Comparison of ENCODE assay signal across 16 mouse cellular contexts in the genomic region with DNA sequence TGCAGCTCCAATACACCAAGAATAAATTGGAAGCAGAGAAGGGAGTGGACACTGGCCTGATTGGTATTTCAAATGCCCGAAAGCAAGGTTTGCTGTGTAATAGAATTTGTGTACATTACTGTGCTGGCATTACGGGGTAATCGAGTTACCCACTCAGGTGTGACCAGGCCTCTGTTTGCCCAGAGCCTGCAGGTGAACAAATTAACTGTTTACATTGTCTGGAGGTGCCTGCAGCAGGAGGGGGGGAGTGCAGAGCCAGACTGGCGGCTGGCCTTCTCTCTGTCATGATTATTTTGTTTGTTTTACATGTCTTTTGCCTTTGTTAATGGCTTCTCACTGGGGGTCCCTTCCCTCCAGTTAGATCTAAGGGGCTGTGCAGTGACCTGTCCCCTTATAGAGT. TPM values are rescaled to one million over a fixed set of nuclear protein-coding genes. Genes with fewer than 3 reads are reported as not detected.
DNase-seq lines count a peak whose midpoint lies in the region; ATAC-seq and TF ChIP-seq lines count a peak whose summit lies in the region.
"Had no signal": no experiment of that assay in that cellular context is flagged by ENCODE, and none has a peak within 500 bp of the region (broad histone marks: within the 10 kb centered on the region; RNA-seq: fewer than 3 reads in every experiment).

No protein-coding gene starts in this region.

- H3K27me3 ChIP-seq in forebrain, embryonic 10.5 days (ENCODE audit: poor library complexity, severe bottlenecking), result peaks cover 59% of the 10 kb centered on the region
- H3K27me3 ChIP-seq in forebrain, embryonic 11.5 days (ENCODE audit: control insufficient read depth, insufficient read depth, low read length), result peaks cover 14% of the 10 kb centered on the region
- H3K27me3 ChIP-seq in midbrain, embryonic 11.5 days (ENCODE audit: control insufficient read depth, insufficient read depth, low read length), result 0 out of 2 replicates have a peak, but pooled peaks cover 4% of the 10 kb centered on the region
- H3K27me3 ChIP-seq in midbrain, embryonic 14.5 days (ENCODE audit: control insufficient read depth, insufficient read depth, low read length), result no peaks in the 10 kb centered on the region
- H3K27me3 ChIP-seq in stomach, postnatal 0 days (ENCODE audit: control insufficient read depth, insufficient read depth, low read length), result no peaks in the 10 kb centered on the region
- peaks cover 12% of the 10 kb centered on the region for H3K27me3 ChIP-seq in forebrain, embryonic 16.5 days (replicated peaks; ENCODE audit: control insufficient read depth, insufficient read depth, low read length)

- no peaks in the 10 kb centered on the region for H3K9me3 ChIP-seq in forebrain, embryonic 10.5 days
- H3K9me3 ChIP-seq in forebrain, embryonic 11.5 days (ENCODE audit: control insufficient read depth, low read length), result no peaks in the 10 kb centered on the region
- no peaks in the 10 kb centered on the region for H3K9me3 ChIP-seq in midbrain, embryonic 11.5 days (ENCODE audit: control insufficient read depth, low read length)
- H3K9me3 ChIP-seq in midbrain, embryonic 14.5 days (ENCODE audit: control insufficient read depth, low read length), result no peaks in the 10 kb centered on the region
- no peaks in the 10 kb centered on the region for H3K9me3 ChIP-seq in stomach, postnatal 0 days (ENCODE audit: control insufficient read depth, low read length)
- H3K9me3 ChIP-seq in forebrain, embryonic 16.5 days (ENCODE audit: control insufficient read depth, low read length), result no peaks in the 10 kb centered on the region
- H3K9me3 ChIP-seq: forebrain, embryonic 13.5 days had no signal

- peak overlapping the region; percentile 25; the same call in 1 of the 2 replicates for H3K27ac ChIP-seq in forebrain, embryonic 10.5 days
- H3K27ac ChIP-seq in forebrain, embryonic 11.5 days (ENCODE audit: low read depth, low read length), result no peak overlapping the region
- H3K27ac ChIP-seq in midbrain, embryonic 11.5 days (ENCODE audit: low read depth, low read length), result peak overlapping the region; percentile 5; the same call in 1 of the 2 replicates
- no peak overlapping the region for H3K27ac ChIP-seq in midbrain, embryonic 14.5 days (replicated peaks; ENCODE audit: low read depth, low read length)
- H3K27ac ChIP-seq in stomach, postnatal 0 days (replicated peaks), result no peak overlapping the region
- H3K27ac ChIP-seq in forebrain, embryonic 16.5 days (ENCODE audit: low read length), result no peak overlapping the region
- H3K27ac ChIP-seq: forebrain, embryonic 13.5 days; macrophage had no signal

- WGBS in forebrain, embryonic 10.5 days, result 44% methylated on average over 4 of the region's 4 CpGs
- WGBS in forebrain, embryonic 11.5 days, result 32% methylated on average over 4 of the region's 4 CpGs
- WGBS in midbrain, embryonic 11.5 days, result 30% methylated on average over 4 of the region's 4 CpGs
- 29% methylated on average over 4 of the region's 4 CpGs for WGBS in midbrain, embryonic 14.5 days
- WGBS in stomach, postnatal 0 days, result 41% methylated on average over 4 of the region's 4 CpGs
- 42% methylated on average over 4 of the region's 4 CpGs for WGBS in forebrain, embryonic 16.5 days

- no peak overlapping the region for H3K4me3 ChIP-seq in forebrain, embryonic 10.5 days
- no peak overlapping the region for H3K4me3 ChIP-seq in forebrain, embryonic 11.5 days (ENCODE audit: low read depth, low read length)
- no peak overlapping the region for H3K4me3 ChIP-seq in midbrain, embryonic 11.5 days (ENCODE audit: low read depth, low read length)
- no peak overlapping the region for H3K4me3 ChIP-seq in midbrain, embryonic 14.5 days (replicated peaks; ENCODE audit: low read depth, low read length)
- no peak overlapping the region for H3K4me3 ChIP-seq in stomach, postnatal 0 days (ENCODE audit: low read depth, low read length)
- H3K4me3 ChIP-seq in forebrain, embryonic 16.5 days (replicated peaks; ENCODE audit: low read length), result no peak overlapping the region
- H3K4me3 ChIP-seq: forebrain, embryonic 13.5 days had no signal

- ATAC-seq in forebrain, embryonic 11.5 days (replicated peaks; ENCODE audit: low FRiP score), result no peak
- ATAC-seq in midbrain, embryonic 11.5 days (ENCODE audit: low FRiP score), result no peak
- ATAC-seq in midbrain, embryonic 14.5 days (ENCODE audit: low FRiP score, low TSS enrichment), result no peak
- peak; percentile 61; the same call in 1 of the 2 replicates for ATAC-seq in stomach, postnatal 0 days (ENCODE audit: low FRiP score, low TSS enrichment)
- no peak for ATAC-seq in forebrain, embryonic 16.5 days
- ATAC-seq: forebrain, embryonic 13.5 days had no signal

- no peak for TF ChIP-seq CTCF in stomach, postnatal 0 days (IDR thresholded peaks at IDR 0.05; ENCODE audit: low read depth)

- DNase-seq in forebrain, embryonic 10.5 days (ENCODE audit: extremely low spot score, low spot score), result no peak
- no peak for DNase-seq in forebrain, embryonic 11.5 days (ENCODE audit: low spot score)
- no peak for DNase-seq in midbrain, embryonic 11.5 days (ENCODE audit: low spot score, missing footprints)
- DNase-seq in midbrain, embryonic 14.5 days, result no peak
- DNase-seq in kidney, postnatal 14 days, result peak; percentile 32
- DNase-seq in stomach, postnatal 0 days (ENCODE audit: low spot score), result peak; percentile 44
- DNase-seq in frontal cortex, postnatal 10 days (ENCODE audit: low spot score in 2 of 2), result no peak
- DNase-seq: cerebellum, adult 18-20 months; heart, postnatal 4 days; layer of hippocampus, adult 9-11 months; liver; right cerebral cortex, postnatal 4 days; thymus, postnatal 25 days had no signal

- TF ChIP-seq EP300 in stomach, postnatal 0 days (optimal IDR thresholded peaks at IDR 0.05), result no peak

- no peak overlapping the region for H3K9ac ChIP-seq in forebrain, embryonic 11.5 days (ENCODE audit: low read length)
- no peak overlapping the region for H3K9ac ChIP-seq in midbrain, embryonic 11.5 days (ENCODE audit: low read length)
- H3K9ac ChIP-seq in midbrain, embryonic 14.5 days (replicated peaks; ENCODE audit: low read length), result no peak overlapping the region
- no peak overlapping the region for H3K9ac ChIP-seq in stomach, postnatal 0 days (ENCODE audit: low read length)
- H3K9ac ChIP-seq in forebrain, embryonic 16.5 days (replicated peaks; ENCODE audit: low read depth, low read length), result no peak overlapping the region
- H3K9ac ChIP-seq: forebrain, embryonic 13.5 days had no signal

- H3K36me3 ChIP-seq in forebrain, embryonic 10.5 days (replicated peaks), result no peaks in the 10 kb centered on the region
- no peaks in the 10 kb centered on the region for H3K36me3 ChIP-seq in forebrain, embryonic 11.5 days (ENCODE audit: control insufficient read depth, insufficient read depth, low read length)
- H3K36me3 ChIP-seq in midbrain, embryonic 11.5 days (ENCODE audit: control insufficient read depth, insufficient read depth, low read length), result no peaks in the 10 kb centered on the region
- no peaks in the 10 kb centered on the region for H3K36me3 ChIP-seq in midbrain, embryonic 14.5 days (ENCODE audit: control insufficient read depth, insufficient read depth, low read length)
- H3K36me3 ChIP-seq in stomach, postnatal 0 days (ENCODE audit: control insufficient read depth, insufficient read depth, low read length), result no peaks in the 10 kb centered on the region
- H3K36me3 ChIP-seq in forebrain, embryonic 16.5 days (ENCODE audit: control insufficient read depth, insufficient read depth), result no peaks in the 10 kb centered on the region

- H3K4me2 ChIP-seq in forebrain, embryonic 11.5 days (ENCODE audit: low read depth, low read length, severe bottlenecking), result no peak overlapping the region
- H3K4me2 ChIP-seq in midbrain, embryonic 11.5 days, result no peak overlapping the region
- no peak overlapping the region for H3K4me2 ChIP-seq in midbrain, embryonic 14.5 days (ENCODE audit: low read length)
- no peak overlapping the region for H3K4me2 ChIP-seq in stomach, postnatal 0 days (replicated peaks; ENCODE audit: low read depth)
- H3K4me2 ChIP-seq in forebrain, embryonic 16.5 days (ENCODE audit: low read length), result no peak overlapping the region
- H3K4me2 ChIP-seq: forebrain, embryonic 13.5 days had no signal

- peaks cover 63% of the 10 kb centered on the region for H3K4me1 ChIP-seq in forebrain, embryonic 10.5 days
- peaks cover 5% of the 10 kb centered on the region for H3K4me1 ChIP-seq in forebrain, embryonic 11.5 days (replicated peaks; ENCODE audit: control insufficient read depth, insufficient read depth, low read length)
- H3K4me1 ChIP-seq in midbrain, embryonic 11.5 days (ENCODE audit: control insufficient read depth, insufficient read depth, low read length), result peaks cover 31% of the 10 kb centered on the region
- peaks cover 27% of the 10 kb centered on the region for H3K4me1 ChIP-seq in midbrain, embryonic 14.5 days (ENCODE audit: control insufficient read depth, insufficient read depth, low read length)
- H3K4me1 ChIP-seq in stomach, postnatal 0 days (replicated peaks; ENCODE audit: control insufficient read depth, insufficient read depth), result no peaks in the 10 kb centered on the region
- peaks cover 32% of the 10 kb centered on the region for H3K4me1 ChIP-seq in forebrain, embryonic 16.5 days (replicated peaks; ENCODE audit: control insufficient read depth, insufficient read depth, low read length)

RNA-seq across cellular contexts. Expression of a gene that starts 44.7 kb away (rescaled TPM):
- 25.7 and 27.5 TPM in 2 replicates for polyA plus RNA-seq in forebrain, embryonic 10.5 days (2016; fragmentation: Nextera tagmentation; extraction: Ambion mirVana)
- polyA plus RNA-seq in forebrain, embryonic 11.5 days (2014; fragmentation: Nextera tagmentation; extraction: Ambion mirVana), result 17.5 and 26.9 TPM in 2 replicates
- 15.3 and 18.8 TPM in 2 replicates for polyA plus RNA-seq in midbrain, embryonic 11.5 days (2014; fragmentation: Nextera tagmentation; extraction: Ambion mirVana)
- polyA plus RNA-seq in midbrain, embryonic 14.5 days (2014; fragmentation: Nextera tagmentation; extraction: Ambion mirVana), result 25.8 and 29.6 TPM in 2 replicates
- polyA plus RNA-seq in stomach, postnatal 0 days (2015; fragmentation: Nextera tagmentation; extraction: Ambion mirVana), result 17.6 and 17.8 TPM in 2 replicates
- 43.1 and 44.1 TPM in 2 replicates for polyA plus RNA-seq in forebrain, embryonic 16.5 days (2015; fragmentation: Nextera tagmentation; extraction: Ambion mirVana)

RNA-seq across cellular contexts. Expression of a gene that starts 56.3 kb away (rescaled TPM):
- polyA plus RNA-seq in forebrain, embryonic 10.5 days (2016; fragmentation: Nextera tagmentation; extraction: Ambion mirVana), result 188 and 202 TPM in 2 replicates
- polyA plus RNA-seq in forebrain, embryonic 11.5 days (2014; fragmentation: Nextera tagmentation; extraction: Ambion mirVana), result 140 and 150 TPM in 2 replicates
- polyA plus RNA-seq in midbrain, embryonic 11.5 days (2014; fragmentation: Nextera tagmentation; extraction: Ambion mirVana), result 167 and 169 TPM in 2 replicates
- polyA plus RNA-seq in midbrain, embryonic 14.5 days (2014; fragmentation: Nextera tagmentation; extraction: Ambion mirVana), result 73.9 and 76.4 TPM in 2 replicates
- polyA plus RNA-seq in stomach, postnatal 0 days (2015; fragmentation: Nextera tagmentation; extraction: Ambion mirVana), result 30.5 and 38.7 TPM in 2 replicates
- polyA plus RNA-seq in forebrain, embryonic 16.5 days (2015; fragmentation: Nextera tagmentation; extraction: Ambion mirVana), result 87.7 and 93.3 TPM in 2 replicates

Comparison
In these comparisons a context has a peak if more than half of its experiments do, and no peak if none do; other contexts are left out.
1. H3K27ac ChIP-seq: peak in forebrain, embryonic 10.5 days (single experiment) and midbrain, embryonic 11.5 days (single experiment); none in forebrain, embryonic 11.5 days (single experiment), midbrain, embryonic 14.5 days (single experiment), stomach, postnatal 0 days (single experiment) and forebrain, embryonic 16.5 days (single experiment).
2. DNase-seq: peak in kidney, postnatal 14 days (single experiment) and stomach, postnatal 0 days (single experiment); none in forebrain, embryonic 10.5 days (single experiment), forebrain, embryonic 11.5 days (single experiment), midbrain, embryonic 11.5 days (single experiment), midbrain, embryonic 14.5 days (single experiment) and frontal cortex, postnatal 10 days (0 of 2).